ENCODE assay signal across 8 mouse cellular contexts in genomic region chr1:59592359-59592758, GRCm38 (mm10).
DNase-seq lines count a peak whose midpoint lies in the region; ATAC-seq and TF ChIP-seq lines count a peak whose summit lies in the region.

No protein-coding gene starts in this region.

- H3K4me3 ChIP-seq in gastrocnemius, adult 2 months, result peak overlapping the region; percentile 54
- peak overlapping the region; percentile 2 for H3K4me3 ChIP-seq in testis, adult 2 months (ENCODE audit: control insufficient read depth, low read depth, low read length)
- H3K4me3 ChIP-seq in limb, embryonic 12.5 days (replicated peaks), result no peak overlapping the region

- H3K36me3 ChIP-seq in testis, adult 2 months (ENCODE audit: control insufficient read depth, insufficient read depth, low read length), result no peaks in the 10 kb centered on the region
- no peaks in the 10 kb centered on the region for H3K36me3 ChIP-seq in limb, embryonic 12.5 days

- peak overlapping the region; percentile 39 for H3K4me2 ChIP-seq in limb, embryonic 12.5 days

- no peak for ATAC-seq in limb, embryonic 12.5 days (ENCODE audit: insufficient number of reproducible peaks, insufficient read depth, low FRiP score, low TSS enrichment, low read depth)

- no peaks in the 10 kb centered on the region for H3K27me3 ChIP-seq in testis, adult 2 months (ENCODE audit: control insufficient read depth, insufficient read depth, low read length)
- peaks cover 32% of the 10 kb centered on the region for H3K27me3 ChIP-seq in limb, embryonic 12.5 days

- H3K9ac ChIP-seq in limb, embryonic 12.5 days (replicated peaks), result no peak overlapping the region

- H3K9me3 ChIP-seq in limb, embryonic 12.5 days, result no peaks in the 10 kb centered on the region

- no peak for TF ChIP-seq POLR2A in testis, adult 2 months (IDR thresholded peaks at IDR 0.05; ENCODE audit: control insufficient read depth, low read depth, low read length)

- intact Hi-C loops in gastrocnemius, adult 2 months (cut with DNase I), result no loop called here

- H3K4me1 ChIP-seq in testis, adult 2 months (ENCODE audit: control insufficient read depth, insufficient read depth, low read length), result peaks cover 8% of the 10 kb centered on the region
- H3K4me1 ChIP-seq in limb, embryonic 12.5 days (replicated peaks), result peaks cover 33% of the 10 kb centered on the region

- peak overlapping the region; percentile 84 for H3K27ac ChIP-seq in gastrocnemius, adult 2 months
- H3K27ac ChIP-seq in testis, adult 2 months (ENCODE audit: control insufficient read depth, insufficient read depth, low read depth, low read length), result no peak overlapping the region
- no peak overlapping the region for H3K27ac ChIP-seq in limb, embryonic 12.5 days

- 6% methylated on average over 10 of the region's 10 CpGs for WGBS in limb, embryonic 12.5 days

- DNase-seq in gastrocnemius, adult 2 months, result peak; percentile 43
- DNase-seq in gastrocnemius, postnatal 10 days, result no peak
- no peak for DNase-seq in testis, postnatal 10 days (ENCODE audit: low spot score)
- peak; percentile 31 for DNase-seq in right cerebral cortex, postnatal 14 days
- DNase-seq in spleen, postnatal 10 days (ENCODE audit: low spot score in 2 of 2), result no peak
- DNase-seq in adipocyte (ENCODE audit: low spot score), result no peak

- no peak for TF ChIP-seq CTCF in gastrocnemius, adult 2 months (IDR thresholded peaks at IDR 0.05)
- TF ChIP-seq CTCF in testis, adult 2 months (IDR thresholded peaks at IDR 0.05; ENCODE audit: control insufficient read depth, insufficient read depth, insufficient replicate concordance, low read depth, low read length), result no peak

Comparison
In these comparisons a context has a peak if more than half of its experiments do, and no peak if none do; other contexts are left out.
1. DNase-seq: peak in gastrocnemius, adult 2 months (single experiment) and right cerebral cortex, postnatal 14 days (single experiment); none in gastrocnemius, postnatal 10 days (single experiment), testis, postnatal 10 days (single experiment), spleen, postnatal 10 days (0 of 2) and adipocyte (single experiment).